In genomic region chr4:142153526-142153925, GRCm38 (mm10) we compare ENCODE assay signal across 8 mouse cellular contexts.
DNase-seq lines count a peak whose midpoint lies in the region; ATAC-seq lines count a peak whose summit lies in the region.

No protein-coding gene starts in this region.

- peak; percentile 84 to 96 for DNase-seq in adrenal gland, adult (ENCODE audit: inconsistent age in 2 of 2, low spot score in 1 of 2)
- peak; percentile 96 for DNase-seq in embryo, embryonic 10 days (ENCODE audit: low spot score)
- peak; percentile 93 for DNase-seq in gastrocnemius, postnatal 10 days
- DNase-seq in induced T-regulatory cell, adult 2 months (ENCODE audit: low read depth) = peak; percentile 79
- peak; percentile 56 to 87 for DNase-seq in left cerebral cortex, adult 8-10 months (ENCODE audit: low spot score in 2 of 2)
- DNase-seq in right cerebral cortex, postnatal 10 days (ENCODE audit: low spot score in 2 of 2) = peak; percentile 87 to 92
- DNase-seq in urinary bladder, postnatal 10 days (ENCODE audit: low spot score) = peak; percentile 64

- ATAC-seq in megakaryocyte progenitor cell, adult 5-6 weeks (replicated peaks; ENCODE audit: poor library complexity) = peak; percentile 93

Comparison
In these comparisons a context has a peak if more than half of its experiments do, and no peak if none do; other contexts are left out.
1. Peak in every context shown above with its lines: DNase-seq and ATAC-seq.